Mouse (Mus musculus) left cerebral cortex, adult 18-20 months (tissue): ENCODE data around the gene Cxcl16. TPM values are rescaled to one million over a fixed set of nuclear protein-coding genes. Genes with fewer than 3 reads are reported as not detected.
A peak's percentile ranks its signal among the peaks of the same experiment; 100 is the strongest.
"Not testable (repeated sequence)": the region's sequence is repeated elsewhere in the genome, so short reads cannot be mapped to it uniquely, and the experiment has no call there.

ENCODE experiments used
- DNase-seq, 2 experiments: peaks; one replicate each; pipeline ENCODE4 v3.0.0; 2021 to 2022; ENCODE audit warnings: low spot score in 2 of 2, mixed read lengths in 1 of 2
- long read RNA-seq, 2 experiments: library from polyadenylated mRNA; stranded (forward); transcript quantifications; one replicate each; pipeline ENCODE4 v2.0.0; 2021
- total RNA-seq, 2 experiments: library from RNA; stranded (reverse); gene quantifications; 2 replicates each; pipeline ENCODE4 v1.2.3; 2021

The Cxcl16 gene
- total RNA-seq = 1 to 10 TPM in 1 of 2 experiments, under 1 TPM in 1; 0.42 to 1.4 TPM
- long read RNA-seq, experiment 1, partial matches to known transcripts = 1 of 2 reads
- long read RNA-seq, experiment 1, other reads (novel, unspliced or antisense) = 0 of 2 reads
- long read RNA-seq, experiment 2, partial matches to known transcripts = 0 of 3 reads
- long read RNA-seq, experiment 2, other reads (novel, unspliced or antisense) = 0 of 3 reads

DNA sequence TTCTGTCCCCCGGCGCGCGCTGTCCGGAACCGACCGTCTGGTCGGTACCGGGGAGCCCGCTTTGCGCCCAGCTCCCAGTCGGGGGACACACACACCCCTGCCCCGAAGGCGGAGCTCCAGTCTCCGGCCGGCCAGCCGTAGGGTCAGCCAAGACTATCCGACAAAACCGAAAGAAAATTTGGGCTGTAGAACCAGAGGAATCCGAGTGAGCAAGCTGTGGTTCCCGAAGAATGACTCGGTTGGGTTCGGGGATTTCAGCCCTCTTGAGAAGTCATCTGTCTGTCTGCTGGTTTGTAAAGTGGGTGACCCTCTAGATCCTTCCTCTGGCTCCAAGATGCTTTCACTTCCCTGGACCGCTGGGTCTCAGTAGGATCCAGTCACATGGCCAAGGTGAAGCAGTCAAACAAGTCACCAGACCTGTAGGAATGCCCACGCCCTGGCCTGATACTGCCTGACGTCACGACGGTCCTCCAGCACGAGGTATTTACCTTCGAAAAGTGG lies at the start of gene Cxcl16:
Gene Cxcl16, minus strand, starts transcription at position 384 of the 501 bp plus-strand sequence.
- DNase-seq = no peak

GRCm38 (mm10) chr11:70506962-70507515 lies 47.3 kb upstream of the Cxcl16 start:
- DNase-seq = no peak

DNA sequence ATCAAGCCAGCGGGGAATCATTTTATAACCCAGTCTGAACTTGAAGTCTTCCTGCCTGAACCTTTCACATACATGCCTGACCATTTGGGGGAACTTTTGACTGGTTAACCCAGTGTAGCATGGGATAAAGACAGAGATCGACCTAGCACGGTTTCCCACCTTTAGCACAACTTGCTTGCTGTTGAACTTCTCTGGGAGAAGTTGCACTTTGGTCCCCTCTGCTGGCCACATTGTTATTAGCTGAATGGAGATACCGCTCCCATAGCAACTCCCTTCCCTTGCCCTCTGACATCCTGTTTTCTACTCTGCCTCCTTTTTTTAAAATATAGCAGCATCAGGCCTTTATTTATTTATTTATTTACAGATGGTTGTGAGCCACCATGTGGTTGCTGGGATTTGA lies 46.6 kb upstream of the Cxcl16 start:
- DNase-seq = peak; percentile 35 to 38

GRCm38 (mm10) chr11:70504970-70505369 lies 45.2 kb upstream of the Cxcl16 start, which contains the start of gene Tm4sf5:
Gene Tm4sf5, plus strand, starts transcription at chr11:70505244.
- DNase-seq = no peak

DNA sequence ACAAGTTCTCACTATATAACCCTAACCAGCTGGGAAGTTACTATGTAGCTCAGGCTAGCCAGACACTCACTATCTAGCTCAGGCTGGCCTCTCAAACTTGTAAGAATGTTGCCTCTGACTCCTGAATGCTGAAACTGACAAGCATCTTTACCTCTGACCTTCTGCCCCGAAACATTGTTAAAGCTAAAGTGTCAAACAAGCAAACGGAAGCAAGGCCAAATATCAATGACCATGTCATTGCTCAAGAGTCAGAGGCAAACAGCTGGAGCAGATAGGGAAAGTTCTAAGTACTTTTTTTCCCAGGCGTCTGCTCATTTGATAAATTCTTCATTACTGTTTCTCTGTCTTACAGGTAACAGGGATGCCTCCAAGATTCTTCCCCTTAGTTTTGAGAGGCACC lies 42.2 kb upstream of the Cxcl16 start:
- no peak for DNase-seq

- DNase-seq = no peak
Measured at GRCm38 (mm10) chr11:70500476-70500812, 40.7 kb upstream of the Cxcl16 start.

DNA sequence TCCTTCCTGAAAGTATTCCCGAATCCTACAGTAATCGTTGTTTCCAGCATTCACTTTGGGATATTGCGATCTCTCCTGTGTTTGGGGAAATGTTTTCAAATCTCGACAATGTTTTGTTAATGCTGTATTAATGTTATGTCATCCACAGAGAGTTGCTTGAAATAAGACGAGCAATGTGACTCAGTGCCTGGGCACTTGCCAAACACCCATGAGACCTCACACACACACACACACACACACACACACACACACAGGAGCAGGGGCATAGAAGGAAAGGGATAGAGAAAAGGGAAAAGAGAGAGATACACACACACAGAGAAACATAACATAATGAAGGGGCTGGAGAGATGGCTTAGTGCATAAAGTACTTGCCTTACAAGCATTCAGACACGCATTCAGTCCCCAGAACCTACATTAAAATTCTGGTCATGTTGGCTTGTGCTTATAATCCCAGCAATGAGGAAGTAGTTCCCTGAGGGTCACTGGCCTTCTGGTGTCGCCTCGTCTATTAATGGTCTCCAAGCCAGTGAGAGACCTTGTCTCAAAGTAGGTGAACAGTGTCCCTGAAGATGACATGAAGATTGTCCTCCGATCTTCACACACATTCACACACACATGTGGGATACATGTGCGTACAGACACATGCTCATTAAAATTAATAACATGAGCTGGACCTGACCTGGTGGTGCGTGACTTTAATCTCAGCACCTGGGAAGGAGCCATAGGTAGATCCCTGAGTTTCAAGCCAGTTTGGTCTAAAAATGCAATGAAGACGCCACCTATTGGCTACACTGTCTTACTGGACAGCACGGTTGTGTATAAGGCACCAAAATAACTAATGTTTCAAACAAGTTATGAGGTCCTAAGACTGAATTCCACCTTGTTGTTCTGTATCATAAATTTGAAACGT lies 40.0 kb upstream of the Cxcl16 start:
- no peak for DNase-seq

- DNase-seq = no peak
Measured at GRCm38 (mm10) chr11:70489684-70490083, 29.9 kb upstream of the Cxcl16 start.

DNA sequence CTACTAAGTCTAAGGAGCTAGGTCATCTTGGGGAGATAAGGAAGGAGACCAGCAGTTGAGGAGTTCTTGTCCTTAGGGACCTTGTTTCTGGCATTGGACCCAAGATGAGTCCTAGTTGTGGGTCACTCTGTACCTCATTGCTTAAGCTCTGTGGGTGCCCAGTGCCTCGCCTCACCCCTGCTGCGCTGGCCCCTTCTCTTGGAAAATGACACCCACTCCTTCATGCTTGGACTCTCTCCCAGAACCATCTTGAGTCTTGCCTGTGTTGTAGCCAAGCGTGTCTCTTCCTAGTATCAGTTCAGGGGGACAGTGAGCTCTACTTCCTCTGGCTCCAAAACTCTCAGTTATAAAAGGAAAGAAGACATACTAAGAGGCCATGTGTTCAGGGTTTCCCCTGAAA lies 29.4 kb upstream of the Cxcl16 start:
- peak in 1 of 2 experiments; percentile 16 for DNase-seq

- DNase-seq = no peak
Measured at GRCm38 (mm10) chr11:70487816-70488215, 28.0 kb upstream of the Cxcl16 start.

DNA sequence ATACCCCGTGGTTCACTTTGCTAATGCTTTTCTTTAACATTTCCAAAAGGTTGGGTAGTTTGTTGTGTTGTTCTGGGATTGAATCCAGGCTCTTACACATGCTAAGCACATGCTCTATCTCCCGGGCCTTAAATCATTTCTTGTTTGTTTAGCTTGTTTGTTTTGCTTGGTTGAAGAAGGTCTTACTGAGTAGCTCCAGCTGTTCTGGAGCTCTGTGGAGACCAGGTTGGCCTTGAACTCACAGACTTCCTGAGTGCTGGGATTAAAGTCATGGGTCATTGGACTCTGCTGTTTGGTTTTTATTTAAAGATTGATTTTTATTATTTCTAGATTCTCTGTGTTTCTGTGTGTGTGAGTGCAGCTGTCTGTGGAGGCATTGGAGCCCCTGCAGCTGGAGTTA lies 25.7 kb upstream of the Cxcl16 start:
- no peak for DNase-seq

GRCm38 (mm10) chr11:70474872-70475534 lies 15.2 kb upstream of the Cxcl16 start:
- DNase-seq = no peak

DNA sequence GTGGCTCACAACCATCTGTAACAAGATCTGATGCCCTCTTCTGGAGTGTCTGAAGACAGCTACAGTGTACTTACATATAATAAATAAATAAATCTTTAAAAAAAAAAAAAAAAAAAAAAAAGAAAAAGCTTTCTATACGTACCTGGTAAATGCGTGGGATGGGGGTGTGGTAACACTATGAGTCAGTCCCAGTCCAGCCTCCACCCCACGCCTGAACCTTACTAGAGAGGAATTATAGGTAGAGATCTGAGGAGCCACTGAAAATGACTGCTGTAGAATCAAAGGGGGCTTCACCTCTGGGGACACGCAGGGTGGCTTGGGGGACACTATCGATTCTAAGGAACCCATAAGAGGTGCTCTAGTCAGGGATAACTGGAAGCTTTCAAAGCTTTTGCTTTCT lies 13.5 kb upstream of the Cxcl16 start:
- DNase-seq = not testable (repeated sequence)

- DNase-seq = no peak
Measured at GRCm38 (mm10) chr11:70472716-70473115, 12.9 kb upstream of the Cxcl16 start.

GRCm38 (mm10) chr11:70469764-70470163 lies 10.0 kb upstream of the Cxcl16 start:
- DNase-seq = no peak

- DNase-seq = no peak
Measured at GRCm38 (mm10) chr11:70467902-70468619, 8.3 kb upstream of the Cxcl16 start.

DNA sequence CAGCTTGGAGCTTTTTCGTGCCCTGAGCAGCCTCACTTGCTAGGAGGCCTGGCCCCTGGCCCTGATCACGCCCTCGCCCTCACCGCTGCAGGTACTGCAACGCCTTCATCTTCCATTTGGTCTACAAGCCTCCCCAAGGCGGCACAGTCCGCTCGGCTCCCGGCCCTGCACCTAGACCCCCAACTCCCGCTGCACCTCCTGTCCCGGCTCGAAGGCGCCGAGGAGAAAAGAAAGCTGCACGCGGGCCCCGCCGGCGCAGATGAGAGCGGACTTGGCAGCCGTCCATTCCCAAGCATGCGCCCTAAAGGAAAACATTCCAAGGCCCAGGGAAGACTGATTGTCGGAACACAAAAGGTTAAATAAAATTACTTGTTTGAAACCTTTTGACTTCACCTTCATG lies 6.0 kb upstream of the Cxcl16 start:
- peak; percentile 27 for DNase-seq

GRCm38 (mm10) chr11:70465211-70465610 lies 5.4 kb upstream of the Cxcl16 start:
- DNase-seq = no peak

DNA sequence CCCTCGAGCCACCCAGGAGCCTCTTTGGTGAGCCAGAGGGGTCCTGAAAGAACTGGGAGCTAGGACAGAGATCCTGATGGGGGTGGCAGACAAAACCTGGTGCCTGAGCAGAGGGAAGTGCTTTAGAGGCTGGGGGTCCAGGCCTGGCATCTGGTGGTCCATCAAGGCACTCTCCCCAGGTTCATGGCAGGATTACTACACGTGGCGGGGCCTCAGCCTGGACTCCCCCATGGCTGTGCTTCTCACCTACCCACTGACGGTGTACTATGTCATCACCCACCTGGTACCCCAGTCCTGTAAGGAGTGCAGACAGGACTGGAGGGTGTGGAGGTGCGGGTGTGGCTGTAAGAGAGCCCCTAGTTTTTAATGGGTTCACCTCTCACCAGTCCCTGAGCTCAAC lies 4.2 kb upstream of the Cxcl16 start:
- DNase-seq = no peak

- DNase-seq = no peak
Measured at GRCm38 (mm10) chr11:70458688-70459600, 840 bp downstream of the Cxcl16 start, which contains the start of gene Zmynd15. Gene Zmynd15, plus strand, starts transcription at chr11:70459433.
